Mouse (Mus musculus): Measurements from ENCODE around the gene Parp9. TPM values are rescaled to one million over a fixed set of nuclear protein-coding genes. Genes with fewer than 3 reads are reported as not detected.
"Not testable (repeated sequence)": the region's sequence is repeated elsewhere in the genome, so short reads cannot be mapped to it uniquely, and the experiment has no call there.

Parp9 gene
- total RNA-seq, 2 experiments from 2014 or later: 11.9 to 12.8 TPM

GRCm38 (mm10) chr16:35923546-35924198, 14.6 kb upstream of the Parp9 start:
- intact Hi-C loops (cut with DNase I): no loop called here
- no peak for DNase-seq

GRCm38 (mm10) chr16:35924341-35924740, 13.9 kb upstream of the Parp9 start:
- intact Hi-C loops (cut with DNase I): no loop called here
- DNase-seq: no peak

GRCm38 (mm10) chr16:35932179-35933055, 5.9 kb upstream of the Parp9 start:
- DNase-seq: no peak
- intact Hi-C loops (cut with DNase I): no loop called here

GRCm38 (mm10) chr16:35933181-35933580, 5.1 kb upstream of the Parp9 start:
- intact Hi-C loops (cut with DNase I): no loop called here
- DNase-seq: no peak

GRCm38 (mm10) chr16:35939261-35939660, 991 bp downstream of the Parp9 start:
- intact Hi-C loops (cut with DNase I): loop anchor here (1.0 to 2.0 kb wide), 2 partner anchors 44 to 65 kb away; no protein-coding TSS in a partner anchor
- peak in 1 of 2 experiments; percentile 55 for DNase-seq

- peak; percentile 88 for DNase-seq
- intact Hi-C loops (cut with DNase I): loop anchor here (1.0 to 10.0 kb wide), 4 partner anchors 43 to 205 kb away; no protein-coding TSS in a partner anchor
Measured at GRCm38 (mm10) chr16:35939690-35940089, 1.4 kb downstream of the Parp9 start.

- intact Hi-C loops (cut with DNase I): loop anchor here (2.0 to 10.0 kb wide), 2 partner anchors 77 to 207 kb away; no protein-coding TSS in a partner anchor
- DNase-seq: peak in 1 of 2 experiments; percentile 35
Measured at GRCm38 (mm10) chr16:35941382-35941781, 3.1 kb downstream of the Parp9 start.

- DNase-seq: peak; percentile 59 to 70
- intact Hi-C loops (cut with DNase I): loop anchor here (10.0 kb wide), 1 partner anchor 214 kb away; no protein-coding TSS in a partner anchor
Measured at GRCm38 (mm10) chr16:35949264-35949663, 11.0 kb downstream of the Parp9 start.

GRCm38 (mm10) chr16:35951216-35951615, 12.9 kb downstream of the Parp9 start:
- intact Hi-C loops (cut with DNase I): no loop called here
- no peak for DNase-seq

- intact Hi-C loops (cut with DNase I): no loop called here
- no peak for DNase-seq
Measured at GRCm38 (mm10) chr16:35952628-35953130, 14.4 kb downstream of the Parp9 start.

- DNase-seq; intact Hi-C loops (cut with DNase I): not testable (repeated sequence)
Measured at GRCm38 (mm10) chr16:35965991-35966390, 27.7 kb downstream of the Parp9 start.

- no peak for DNase-seq
- intact Hi-C loops (cut with DNase I): no loop called here
Measured at GRCm38 (mm10) chr16:35966411-35967115, 28.3 kb downstream of the Parp9 start.

GRCm38 (mm10) chr16:35967319-35967718, 29.0 kb downstream of the Parp9 start:
- intact Hi-C loops (cut with DNase I): no loop called here
- DNase-seq: no peak

GRCm38 (mm10) chr16:35968149-35968548, 29.9 kb downstream of the Parp9 start:
- intact Hi-C loops (cut with DNase I): no loop called here
- no peak for DNase-seq

GRCm38 (mm10) chr16:35974021-35974420, 35.8 kb downstream of the Parp9 start:
- intact Hi-C loops (cut with DNase I): no loop called here
- no peak for DNase-seq

GRCm38 (mm10) chr16:35978450-35978849, 40.2 kb downstream of the Parp9 start, which contains the start of gene Kpna1:
Kpna1 (plus strand) TSS chr16:35978750.
- intact Hi-C loops (cut with DNase I); DNase-seq: not testable (repeated sequence)

GRCm38 (mm10) chr16:35981363-35981821, 43.1 kb downstream of the Parp9 start:
- DNase-seq: peak; percentile 100
- intact Hi-C loops (cut with DNase I): loop anchor here (5.0 kb wide), 1 partner anchor 91 kb away; the partner anchor contains the start of genes Ccdc58 and Fam162a

- intact Hi-C loops (cut with DNase I): loop anchor here (2.0 to 5.0 kb wide), 2 partner anchors 44 to 90 kb away; partner anchors contain the start of genes Ccdc58, Dtx3l, Fam162a and Parp9
- DNase-seq: no peak
Measured at GRCm38 (mm10) chr16:35982506-35982901, 44.2 kb downstream of the Parp9 start.

- peak; percentile 92 to 95 for DNase-seq
- intact Hi-C loops (cut with DNase I): loop anchor here (2.0 to 5.0 kb wide), 2 partner anchors 44 to 89 kb away; partner anchors contain the start of genes Ccdc58, Dtx3l, Fam162a and Parp9
Measured at GRCm38 (mm10) chr16:35982902-35983516, 44.7 kb downstream of the Parp9 start.

Measured in heart, postnatal 36 days (tissue).